Mouse (Mus musculus) gastrocnemius, postnatal 4 days (tissue): ENCODE results near the gene Jund. TPM values are rescaled to one million over a fixed set of nuclear protein-coding genes. Genes with fewer than 3 reads are reported as not detected.
A peak's percentile ranks its signal among the peaks of the same experiment; 100 is the strongest.

ENCODE experiments used
- DNase-seq, 2 experiments: peaks; one replicate each; pipeline ENCODE4 v3.0.0; 2021 to 2022; ENCODE audit warnings: low spot score in 2 of 2, mixed read lengths in 2 of 2
- total RNA-seq, 2 experiments: library from RNA; stranded (reverse); gene quantifications; 2 replicates each; pipeline ENCODE4 v1.2.3; 2021

Gene Jund
- total RNA-seq, 2 experiments from 2014 or later, result 201 to 228 TPM

DNA sequence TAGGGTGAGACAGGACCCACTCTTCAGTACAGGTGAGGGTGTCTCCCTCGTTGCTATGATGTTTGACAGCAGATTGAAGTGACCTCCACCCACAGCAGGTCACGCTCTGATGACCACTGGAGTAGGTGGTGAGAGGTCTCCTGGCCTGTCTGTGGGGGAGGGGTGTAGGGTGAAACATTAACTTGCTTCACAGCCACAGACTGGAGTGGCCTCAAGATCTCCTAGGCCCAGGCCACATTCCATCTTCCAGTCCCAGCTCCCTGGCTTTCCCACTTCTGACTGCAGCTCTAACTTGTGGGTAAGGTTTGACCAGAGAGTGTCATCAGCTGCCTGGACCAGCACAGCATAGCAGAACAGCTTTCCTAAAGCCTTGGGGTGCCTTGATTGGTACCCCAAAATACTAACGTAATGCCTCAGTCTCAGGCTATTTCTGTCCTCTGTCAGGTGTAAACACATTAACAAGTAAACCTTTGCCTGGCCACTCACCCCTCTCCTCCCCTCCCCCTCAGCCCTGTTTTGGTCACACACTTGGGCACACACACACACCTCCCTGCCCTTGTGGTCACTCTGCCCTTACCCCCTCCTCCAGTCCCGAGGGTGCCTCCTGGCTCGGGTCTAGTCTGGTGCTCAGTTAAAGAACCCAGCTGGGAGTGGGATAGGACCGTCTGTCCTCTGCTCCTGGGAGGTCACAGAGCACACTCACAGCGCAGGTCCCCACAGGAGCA is 24.9 kb downstream of the Jund start, which contains the start of gene Pde4c:
TSS of gene Pde4c (plus strand) at position 235 of the 725 bp plus-strand sequence.
- DNase-seq, result peak in 1 of 2 experiments; percentile 19

DNA sequence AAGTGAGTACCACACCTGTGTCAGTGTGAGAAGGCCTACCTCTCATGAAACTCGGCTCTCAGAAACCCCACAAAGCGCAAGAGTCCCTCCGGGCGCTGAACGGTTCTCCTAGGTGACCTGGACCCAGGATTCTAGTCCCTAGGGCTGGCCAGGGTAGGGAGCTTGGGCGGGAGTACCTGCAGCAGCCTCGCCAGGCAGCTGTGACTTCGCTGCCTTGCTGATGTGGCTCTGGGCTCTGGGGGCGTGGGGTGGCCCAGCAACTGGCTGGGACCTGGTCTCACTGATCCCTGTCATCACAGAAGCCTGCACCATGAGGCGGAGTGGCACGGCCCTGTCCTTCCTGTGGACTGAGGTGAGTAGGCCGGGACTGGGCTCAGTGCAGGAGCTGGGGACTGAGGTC is 25.5 kb downstream of the Jund start:
- no peak for DNase-seq

DNA sequence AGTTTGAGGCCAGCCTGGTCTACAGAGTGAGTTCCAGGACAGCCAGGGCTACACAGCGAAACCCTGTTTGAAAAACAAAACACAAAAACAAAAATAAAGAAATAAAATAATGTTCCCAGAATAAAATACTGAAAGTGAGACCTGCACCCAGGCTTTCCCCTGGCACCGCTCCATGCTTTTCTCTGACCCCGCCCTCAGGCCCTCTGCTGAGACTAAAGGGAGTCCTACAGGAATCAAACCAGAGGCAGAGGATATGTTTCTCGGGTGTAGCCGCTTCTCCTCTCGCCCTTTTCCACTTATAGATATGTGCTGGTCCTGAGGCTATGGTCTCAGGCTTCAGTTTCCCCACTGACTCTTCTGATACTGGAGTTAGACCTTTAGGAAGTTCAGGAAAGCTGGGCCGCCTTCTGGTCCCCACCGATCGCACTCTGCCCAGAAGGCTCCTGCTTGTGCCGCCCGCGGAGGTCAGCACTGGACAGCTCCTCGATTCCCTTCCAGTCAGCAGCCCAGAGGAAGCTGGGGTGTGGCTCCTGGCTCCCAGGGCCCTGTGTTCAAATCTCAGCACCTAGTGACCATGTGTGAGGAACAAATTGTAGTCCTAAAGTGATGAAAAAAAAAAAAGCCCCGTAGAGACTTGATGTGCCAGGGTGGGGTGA is 27.2 kb downstream of the Jund start:
- DNase-seq, result peak in 1 of 2 experiments; percentile 19

DNA sequence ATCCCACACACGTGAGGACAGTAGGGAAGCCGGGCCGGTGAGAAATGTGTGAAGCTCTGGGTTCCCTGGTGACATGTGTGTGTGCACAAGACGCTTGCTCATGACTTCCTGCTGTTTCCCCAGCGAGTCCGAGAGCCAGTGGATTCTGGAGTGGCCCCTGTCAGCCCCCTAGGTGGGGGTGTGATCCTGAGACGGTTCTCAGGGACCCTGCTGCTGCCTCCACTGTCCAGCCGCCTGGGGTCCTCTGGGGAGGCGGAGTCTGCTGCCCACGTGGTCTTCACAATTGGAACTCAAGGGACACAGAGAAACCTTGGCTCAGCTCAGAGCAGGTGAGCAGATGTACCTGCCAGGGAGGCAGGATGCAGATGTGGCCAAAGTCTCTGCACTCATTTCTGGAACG is 28.0 kb downstream of the Jund start:
- no peak for DNase-seq

DNA sequence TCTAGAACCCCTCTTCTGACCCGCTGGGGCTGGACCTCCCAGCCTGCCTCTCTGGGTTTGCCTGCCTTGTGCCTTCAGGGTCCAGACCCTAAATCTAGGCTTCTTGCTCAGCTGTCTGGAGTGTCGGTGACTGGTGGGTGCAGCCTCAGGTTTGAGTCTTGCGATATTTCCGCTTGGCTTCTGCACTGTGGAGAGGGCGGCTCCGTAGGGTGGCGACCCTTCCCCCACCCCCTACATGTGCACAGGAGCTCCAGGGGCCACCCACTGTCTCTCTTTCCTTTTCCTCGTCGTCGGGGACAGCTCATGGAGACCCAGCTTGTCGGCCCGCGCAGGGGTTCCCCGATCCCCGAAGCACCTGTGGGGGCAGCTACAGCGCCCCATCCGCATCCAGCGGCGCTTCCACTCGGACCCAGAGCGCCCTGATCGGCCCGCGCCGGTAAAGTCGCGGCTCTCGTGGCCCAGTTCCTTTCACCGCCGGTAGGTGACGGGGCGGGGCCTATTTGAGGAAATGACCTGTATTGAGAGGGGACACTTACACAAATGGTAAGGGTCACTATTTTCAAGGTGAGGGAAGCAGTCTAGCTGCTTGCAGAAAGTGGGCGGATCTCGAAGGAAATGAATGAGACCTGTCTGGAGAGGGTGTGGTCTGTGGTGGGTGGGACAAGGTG is 31.2 kb downstream of the Jund start:
- no peak for DNase-seq

DNA sequence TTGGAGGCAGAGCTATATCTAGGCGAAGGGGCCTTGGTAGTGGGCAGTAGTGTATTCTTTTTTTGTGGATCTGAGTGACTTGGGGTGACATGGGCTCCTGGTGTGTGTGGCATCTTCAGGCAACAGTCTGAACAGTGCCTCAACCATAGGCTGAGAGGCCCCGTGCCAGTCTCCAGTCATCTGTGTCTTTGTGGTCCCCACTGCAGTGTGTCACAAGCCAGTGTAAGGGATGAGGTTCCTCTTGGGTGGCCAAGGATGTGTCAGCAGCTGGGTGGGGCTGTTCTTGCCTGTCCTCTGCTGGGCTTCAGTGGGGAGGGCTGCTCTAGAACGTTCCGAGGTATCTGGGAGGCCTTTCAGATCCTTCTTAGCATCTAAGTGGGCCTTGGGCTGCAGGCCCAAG is 32.2 kb downstream of the Jund start:
- DNase-seq, result no peak

DNA sequence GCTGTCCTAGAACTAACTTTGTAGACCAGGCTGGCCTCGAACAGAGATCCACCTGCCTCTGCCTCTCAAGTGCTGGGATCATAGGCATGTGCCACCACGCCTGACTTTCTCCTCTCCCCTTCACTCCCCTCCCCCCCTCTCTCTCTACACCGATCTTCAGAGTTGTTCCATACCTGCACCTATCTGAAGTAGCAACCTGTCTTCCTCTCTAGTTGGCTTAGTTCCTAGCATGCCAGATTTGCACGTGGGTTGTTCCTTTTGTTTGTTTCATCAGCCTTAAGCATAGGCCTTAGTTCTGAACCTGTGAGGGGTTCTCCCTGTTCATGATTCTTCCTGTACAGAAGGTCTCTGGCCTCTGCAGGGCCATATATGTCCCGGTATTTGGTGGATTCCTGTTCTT is 39.0 kb downstream of the Jund start:
- DNase-seq, result no peak

DNA sequence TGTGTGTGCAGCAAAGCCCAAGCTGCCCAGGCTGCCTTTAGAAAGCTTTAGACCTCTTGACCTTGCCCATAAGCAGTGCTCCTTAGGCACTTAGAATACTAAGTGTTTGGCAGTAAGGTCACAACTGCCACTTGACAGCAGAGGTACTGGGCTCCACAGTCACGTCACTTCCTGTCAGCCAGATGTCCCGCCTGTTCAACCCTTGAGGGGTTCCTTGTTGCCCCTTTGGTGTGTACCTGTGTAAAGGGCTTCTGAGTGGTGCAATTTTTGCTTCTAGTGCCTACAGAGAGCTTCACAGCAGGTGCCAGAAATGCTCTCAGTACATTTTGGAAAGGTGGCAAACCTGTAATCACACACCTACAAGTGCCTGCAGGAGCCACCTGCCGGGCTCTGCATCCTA is 39.5 kb downstream of the Jund start:
- DNase-seq, result no peak

DNA sequence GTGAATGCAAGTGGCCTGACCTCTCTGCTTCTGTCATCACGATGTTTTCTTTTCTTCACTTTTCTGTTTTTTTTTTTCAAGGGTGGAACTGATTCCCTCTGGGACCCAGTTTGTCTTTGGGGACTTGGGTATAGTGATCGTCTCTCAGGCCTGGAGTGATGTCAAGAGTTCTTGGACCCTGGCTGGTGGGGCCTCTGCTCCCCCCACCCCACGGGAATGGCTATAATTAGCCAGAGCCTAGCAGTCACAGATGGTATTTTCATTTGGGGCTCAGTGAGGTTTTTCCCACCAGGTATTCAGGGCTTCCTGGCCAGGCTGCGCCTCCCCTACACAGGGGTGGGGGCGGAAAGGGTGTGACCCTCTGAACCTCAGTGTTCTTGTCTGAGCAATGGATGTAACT is 42.9 kb downstream of the Jund start:
- DNase-seq, result no peak

DNA sequence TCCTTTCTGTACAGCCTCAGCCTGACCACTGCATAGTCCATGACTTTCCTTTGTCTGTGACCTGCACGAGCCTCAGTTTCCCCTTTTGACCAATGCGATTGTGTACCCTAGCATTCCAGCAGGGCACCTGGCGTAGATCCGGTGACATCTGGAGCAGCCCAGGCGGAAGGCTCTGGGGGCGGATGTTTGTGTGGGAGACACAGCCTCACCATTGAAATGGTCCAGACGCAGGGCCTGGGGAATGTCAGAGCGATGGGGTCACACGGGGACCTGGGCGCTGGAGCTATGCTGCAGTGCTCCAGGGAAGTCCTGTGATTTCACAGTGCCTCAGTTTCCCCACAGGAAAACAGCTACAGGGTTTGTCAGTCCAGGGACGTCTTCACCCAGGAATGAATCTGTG is 43.4 kb downstream of the Jund start:
- no peak for DNase-seq

DNA sequence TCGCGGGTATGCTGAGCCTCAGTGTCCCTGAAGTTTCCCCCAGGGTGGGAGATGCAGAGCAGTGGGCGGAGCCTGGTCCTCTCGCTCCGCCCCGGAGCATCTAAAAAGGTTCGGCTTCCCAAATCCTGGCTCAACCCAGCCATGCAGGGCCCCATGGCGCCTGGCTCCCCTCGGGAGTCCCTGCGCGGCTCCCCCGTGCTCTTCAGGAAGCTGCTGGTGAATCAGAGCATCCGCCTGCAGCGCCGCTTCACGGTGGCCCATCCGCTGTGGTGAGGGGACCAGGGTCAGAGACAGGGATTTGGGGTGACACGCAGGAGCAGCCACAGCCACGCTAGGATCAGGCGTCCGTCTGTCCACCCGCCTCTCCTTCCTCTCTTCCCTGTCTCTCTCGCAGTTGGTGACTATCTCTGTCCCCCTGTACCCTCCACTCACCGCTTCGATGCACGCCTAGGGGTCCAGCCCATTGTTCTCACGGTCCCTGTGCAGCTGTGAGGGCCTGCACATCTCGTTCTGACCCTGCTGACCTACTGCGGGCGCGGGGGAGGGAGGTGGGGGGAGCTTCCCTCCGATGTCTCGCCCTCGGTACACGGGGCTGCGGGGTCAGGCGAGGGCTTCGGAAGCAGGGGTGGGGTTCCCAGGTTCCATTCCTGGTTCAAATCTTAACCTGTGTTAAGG is 44.4 kb downstream of the Jund start:
- DNase-seq, result no peak

DNA sequence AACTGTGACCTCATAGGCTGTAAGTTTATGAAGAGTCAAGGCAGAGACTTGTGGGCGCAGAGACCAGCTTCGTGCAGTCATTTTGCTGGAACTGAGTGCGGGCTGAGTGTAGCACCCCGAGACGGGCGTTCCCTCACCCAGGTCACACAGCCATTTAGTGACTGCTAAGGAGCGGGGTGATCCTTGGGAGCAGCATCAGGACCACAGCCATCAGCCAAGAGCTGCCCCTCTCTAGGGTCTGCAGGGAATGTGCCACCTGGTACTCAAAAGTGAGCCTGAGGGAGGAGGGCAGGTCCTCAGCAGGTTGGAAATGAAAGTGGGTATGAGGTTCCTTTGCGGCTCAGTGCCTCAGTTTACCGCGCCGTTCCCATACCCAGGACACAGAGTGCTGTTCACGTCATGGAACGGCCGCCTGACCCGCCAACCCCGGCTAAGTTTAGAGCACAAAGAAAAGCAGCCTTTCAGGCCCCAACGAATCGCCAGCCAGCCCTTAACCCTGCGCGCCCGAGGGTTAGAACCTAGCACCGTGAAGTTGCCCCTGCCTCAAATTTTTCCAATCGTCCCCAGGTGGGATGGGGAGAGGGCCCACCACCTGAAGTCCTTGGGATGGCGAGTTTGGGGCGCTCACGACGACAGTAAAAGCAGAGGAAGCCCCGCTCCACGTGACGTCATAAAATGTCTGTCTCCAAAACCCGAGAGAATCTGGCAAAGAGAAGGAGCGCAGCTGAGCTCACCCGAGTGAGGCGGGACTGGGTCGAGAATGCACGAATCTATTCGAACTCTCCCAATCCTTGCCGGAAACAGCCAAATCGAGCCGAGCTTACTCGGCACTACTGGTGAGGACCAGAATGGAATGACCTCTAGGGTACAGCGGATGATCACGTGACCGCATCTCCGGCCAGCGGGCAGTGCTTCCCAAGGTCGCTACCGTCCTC is 45.2 kb downstream of the Jund start:
- peak in 1 of 2 experiments; percentile 65 for DNase-seq

DNA sequence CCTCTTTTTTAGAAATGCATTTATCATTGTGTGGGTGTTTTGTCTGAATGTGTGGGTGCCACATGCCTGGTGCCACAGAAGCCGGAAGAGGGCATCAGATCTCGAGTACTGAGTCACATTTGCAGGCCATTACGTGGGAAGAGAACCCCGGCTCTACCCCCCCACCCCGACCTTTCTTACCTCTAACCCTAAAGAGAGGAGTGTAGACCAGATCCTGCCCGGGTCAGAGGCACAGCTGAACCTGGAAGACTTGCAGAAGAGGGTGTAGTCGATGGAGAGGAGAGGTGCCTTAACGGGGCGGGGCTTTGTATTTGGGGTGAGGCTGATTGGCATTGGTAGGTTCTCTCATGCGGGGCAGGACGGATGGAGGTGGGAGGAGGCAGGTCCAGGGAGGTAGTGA is 46.1 kb downstream of the Jund start:
- DNase-seq, result no peak

DNA sequence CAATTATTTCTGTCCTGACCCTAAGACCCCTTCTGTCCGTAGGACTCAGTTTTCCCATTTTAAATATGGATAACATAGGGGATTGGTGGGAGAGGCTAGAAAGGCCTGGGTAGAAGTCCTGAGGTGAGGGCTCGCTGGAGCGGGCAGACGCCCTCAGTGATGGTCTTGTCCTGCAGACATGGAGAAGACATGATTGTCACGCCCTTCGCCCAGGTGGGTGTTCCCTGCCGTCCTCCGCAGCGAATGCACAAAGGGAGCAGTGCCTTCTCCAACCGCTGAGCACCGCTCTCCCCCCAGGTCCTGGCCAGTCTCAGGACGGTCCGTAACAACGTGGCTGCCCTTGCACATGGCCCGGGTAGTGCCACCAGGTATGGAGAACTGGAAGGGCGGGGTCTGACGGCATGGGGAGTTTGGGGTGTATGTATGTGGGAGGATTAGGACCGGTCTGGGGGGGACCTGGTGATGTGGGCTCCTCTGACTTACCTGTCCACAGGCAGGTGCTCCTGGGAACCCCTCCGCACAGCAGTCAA is 47.0 kb downstream of the Jund start:
- no peak for DNase-seq

DNA sequence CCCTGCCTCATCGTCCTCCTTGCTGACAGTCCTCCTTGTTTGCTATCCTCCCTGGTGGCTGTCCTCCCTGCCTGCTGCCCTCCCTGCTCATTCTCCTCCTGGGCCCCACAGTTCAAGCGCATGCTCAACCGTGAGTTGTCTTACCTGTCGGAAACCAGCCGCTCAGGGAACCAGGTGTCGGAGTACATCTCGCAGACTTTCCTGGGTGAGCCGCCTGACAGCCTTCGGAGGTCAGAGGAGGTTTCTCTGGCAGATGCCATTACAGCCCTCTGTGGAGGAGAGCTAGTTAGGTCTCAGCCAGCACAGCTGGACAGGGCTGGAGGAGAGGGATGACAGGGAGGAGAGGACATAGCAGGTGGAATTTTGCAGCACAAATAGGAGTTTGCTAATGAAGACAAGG is 47.9 kb downstream of the Jund start:
- DNase-seq, result no peak

DNA sequence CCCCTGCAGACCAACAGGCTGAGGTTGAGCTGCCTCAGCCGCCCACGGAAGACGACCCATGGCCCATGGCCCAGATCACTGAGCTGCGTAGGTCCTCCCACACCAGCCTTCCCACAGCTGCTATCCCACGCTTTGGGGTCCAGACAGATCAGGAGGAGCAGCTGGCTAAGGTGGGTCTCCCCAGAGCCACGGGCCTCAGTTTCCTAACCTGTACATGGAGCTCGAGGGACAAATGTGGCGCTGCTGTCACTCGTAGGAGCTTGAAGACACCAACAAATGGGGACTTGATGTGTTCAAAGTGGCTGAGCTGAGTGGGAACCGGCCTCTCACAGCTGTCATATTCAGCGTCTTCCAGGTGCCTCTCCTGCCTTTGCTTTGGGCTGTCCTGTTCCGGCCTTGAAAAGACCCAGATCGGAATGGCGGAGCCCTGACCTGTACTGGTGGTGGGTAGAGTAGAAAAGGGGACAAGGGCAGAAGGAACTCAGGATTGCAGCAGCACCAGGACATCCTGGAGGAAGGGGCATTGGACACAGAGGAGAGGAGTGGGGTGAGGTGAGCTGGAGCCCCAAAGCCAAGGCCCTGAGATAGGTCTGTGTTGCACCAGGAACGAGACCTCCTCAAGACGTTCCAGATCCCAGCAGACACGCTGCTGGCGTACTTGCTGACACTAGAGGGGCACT is 48.6 kb downstream of the Jund start:
- DNase-seq, result no peak

DNA sequence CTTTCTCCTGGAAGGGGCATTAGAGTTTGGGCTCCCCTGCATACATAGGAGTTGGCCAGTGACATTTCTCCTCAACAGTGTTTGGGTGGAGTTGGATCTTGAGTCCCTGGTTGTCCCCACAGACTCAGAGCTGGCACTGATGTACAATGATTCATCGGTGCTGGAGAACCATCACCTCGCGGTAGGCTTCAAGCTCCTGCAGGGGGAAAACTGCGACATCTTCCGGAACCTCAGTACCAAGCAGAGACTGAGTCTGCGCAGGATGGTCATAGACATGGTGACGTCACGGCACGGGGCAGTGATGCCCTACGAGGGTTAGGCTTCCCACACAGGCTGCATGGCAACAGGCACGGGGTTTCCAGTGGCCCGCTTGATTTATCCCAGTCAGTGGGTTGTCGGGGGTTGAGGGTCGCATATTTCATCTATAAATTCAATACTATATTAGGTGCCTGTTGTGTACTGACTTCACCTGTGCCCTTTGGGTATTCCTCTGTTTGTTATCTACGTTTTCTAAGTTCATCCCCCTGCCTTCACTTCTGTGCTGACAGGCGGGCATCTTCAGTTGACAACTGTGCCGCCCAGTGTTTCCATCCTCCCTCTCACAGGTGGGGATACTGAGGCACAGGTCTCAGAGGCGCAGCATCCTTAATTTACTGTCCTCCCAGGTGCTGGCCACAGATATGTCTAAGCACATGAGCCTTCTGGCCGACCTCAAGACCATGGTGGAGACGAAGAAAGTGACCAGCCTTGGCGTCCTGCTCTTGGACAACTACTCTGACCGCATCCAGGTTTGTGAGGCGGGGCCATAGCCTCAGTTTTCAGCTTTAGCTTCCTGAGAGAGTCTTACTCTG is 49.7 kb downstream of the Jund start:
- no peak for DNase-seq

DNA sequence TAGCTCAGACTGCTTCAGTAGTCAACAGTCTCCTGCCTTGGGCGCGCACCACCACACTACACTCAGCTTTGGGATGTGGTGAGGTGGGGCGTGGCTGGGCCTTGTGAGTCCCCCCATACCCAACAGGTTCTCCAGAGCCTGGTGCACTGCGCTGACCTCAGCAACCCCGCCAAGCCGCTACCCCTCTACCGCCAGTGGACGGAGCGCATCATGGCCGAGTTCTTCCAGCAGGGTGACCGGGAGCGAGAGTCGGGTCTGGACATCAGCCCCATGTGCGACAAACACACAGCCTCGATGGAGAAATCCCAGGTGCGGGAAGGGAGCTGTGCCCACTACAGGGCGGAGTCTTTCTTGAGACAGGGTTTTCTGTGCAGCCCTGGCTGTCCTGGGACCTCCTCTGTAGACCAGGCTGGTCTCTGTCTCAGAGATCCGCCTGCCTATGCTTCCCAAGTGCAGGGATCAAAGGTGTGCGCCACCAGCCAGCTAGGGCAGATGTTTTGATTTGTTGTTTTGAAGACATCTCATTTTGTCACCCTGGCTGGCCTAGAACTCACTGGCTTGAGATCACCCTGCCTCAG is 50.4 kb downstream of the Jund start:
- peak in 1 of 2 experiments; percentile 10 for DNase-seq
